Mouse (Mus musculus) CH12.LX (cell line): ENCODE measurements around the gene Lat.

Experiments used
- BHLHE40 ChIP-seq: IDR thresholded peaks from 2 replicates; pipeline ENCODE4 v1.6.1; 2011; ENCODE audit warnings: mild to moderate bottlenecking, low read depth, low read length, improper control_type of control experiment
- CHD2 ChIP-seq: IDR thresholded peaks from 2 replicates; pipeline ENCODE4 v1.6.1; 2011; ENCODE audit warnings: low read length, improper control_type of control experiment
- CTCF ChIP-seq, 2 experiments: IDR thresholded peaks in 1 of 2; conservative IDR thresholded peaks in 1 of 2; 2 replicates each; pipeline ENCODE4 v1.5.1; 2011 to 2012; ENCODE audit warnings: low read depth in 2 of 2, low read length in 2 of 2, improper control_type of control experiment in 1 of 2, inconsistent platforms in 1 of 2, mild to moderate bottlenecking in 1 of 2, moderate library complexity in 1 of 2
- ELF1 ChIP-seq: IDR thresholded peaks from 2 replicates; pipeline ENCODE4 v1.6.1; 2014; ENCODE audit warnings: low read depth, mild to moderate bottlenecking, inconsistent platforms, low read length, improper control_type of control experiment
- GABPA ChIP-seq: IDR thresholded peaks from 2 replicates; pipeline ENCODE4 v1.6.1; 2012; ENCODE audit warnings: low read depth, low read length, improper control_type of control experiment, inconsistent platforms; ENCODE audit not compliant: insufficient replicate concordance
- JUND ChIP-seq: conservative IDR thresholded peaks from 2 replicates; pipeline ENCODE4 v1.6.1; 2011; ENCODE audit warnings: low read depth, low read length, improper control_type of control experiment
- MYC ChIP-seq: IDR thresholded peaks from 2 replicates; pipeline ENCODE4 v1.6.1; 2011; ENCODE audit warnings: low read depth, mild to moderate bottlenecking, improper control_type of control experiment, low read length
- PAX5 ChIP-seq: IDR thresholded peaks from 2 replicates; pipeline ENCODE4 v1.6.1; 2012; ENCODE audit warnings: low read length, inconsistent platforms, mixed read lengths
- POLR2AphosphoS2 ChIP-seq: IDR thresholded peaks from 2 replicates; pipeline ENCODE4 v1.6.1; 2011; ENCODE audit warnings: low read depth, low read length, improper control_type of control experiment
- RAD21 ChIP-seq: IDR thresholded peaks from 2 replicates; pipeline ENCODE4 v1.6.1; 2011; ENCODE audit warnings: low read depth, mild to moderate bottlenecking, low read length, improper control_type of control experiment, moderate library complexity

DNA sequence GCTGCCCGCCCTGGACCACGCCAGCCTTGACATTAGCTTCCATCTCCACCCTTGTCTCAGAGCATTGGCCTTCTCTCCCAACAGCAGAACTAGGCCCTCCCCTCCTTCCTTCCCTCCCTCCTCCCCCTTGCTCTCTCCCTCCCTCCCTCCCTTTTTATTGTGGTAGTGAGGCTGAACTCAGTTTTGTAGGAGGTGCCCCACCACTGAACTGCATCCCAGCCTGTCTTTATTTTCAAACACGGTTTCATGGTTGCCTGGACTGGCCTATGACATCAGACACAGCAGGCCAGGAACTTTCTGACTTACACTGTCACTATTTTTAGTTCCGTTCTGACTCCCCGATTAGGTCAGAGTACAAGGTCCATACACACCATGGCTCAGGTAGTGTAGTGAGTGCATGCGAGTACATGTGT is 29.2 kb downstream of the Lat start:
- TF ChIP-seq CTCF (conservative IDR thresholded peaks at IDR 0.05 in 1 of 2, IDR thresholded peaks at IDR 0.05 in 1 of 2; ENCODE audit: low read depth in 2 of 2, low read length in 2 of 2) = no peak
- TF ChIP-seq ELF1 = no peak
- no peak for TF ChIP-seq POLR2AphosphoS2
- TF ChIP-seq PAX5 = no peak
- no peak for TF ChIP-seq BHLHE40
- TF ChIP-seq CHD2 = no peak
- TF ChIP-seq JUND = no peak; the same call in 1 of the 2 replicates
- no peak for TF ChIP-seq MYC
- TF ChIP-seq GABPA = no peak
- TF ChIP-seq RAD21 = no peak
